Mouse (Mus musculus) frontal cortex, postnatal 36 days (tissue): Measurements from ENCODE around the gene Atmin.

ENCODE experiments used
- DNase-seq, 2 experiments: peaks; one replicate each; pipeline ENCODE4 v3.0.0; 2022; ENCODE audit warnings: low spot score in 2 of 2

Atmin gene

GRCm38 (mm10) chr8:116943161-116943554 is at the start of gene Atmin:
Atmin (plus strand) TSS chr8:116943393.
- DNase-seq, result peak; percentile 67 to 80

- DNase-seq, result no peak
Measured at GRCm38 (mm10) chr8:116893938-116894337, 49.3 kb upstream of the Atmin start.

DNA sequence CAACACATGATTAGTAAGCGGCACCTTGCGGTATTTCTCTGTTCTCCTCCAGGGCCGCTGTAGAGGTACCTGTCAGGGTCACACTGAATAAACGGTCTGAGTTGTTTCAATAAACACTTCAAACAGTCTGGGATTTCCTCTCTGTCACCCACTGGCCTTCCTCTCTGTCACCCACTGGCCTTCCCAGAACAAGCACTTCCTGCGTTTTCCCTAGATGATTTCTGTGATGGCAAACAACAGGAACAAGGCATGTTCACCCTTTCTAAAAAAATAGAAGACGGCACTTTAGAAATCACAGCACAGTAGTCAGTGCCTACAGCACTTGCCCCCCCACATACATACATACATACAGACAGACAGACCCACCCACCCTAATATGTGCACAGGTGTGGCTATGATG is 47.7 kb upstream of the Atmin start:
- no peak for DNase-seq

- no peak for DNase-seq
Measured at GRCm38 (mm10) chr8:116904736-116905135, 38.5 kb upstream of the Atmin start.

- no peak for DNase-seq
Measured at GRCm38 (mm10) chr8:116905252-116905651, 37.9 kb upstream of the Atmin start.

GRCm38 (mm10) chr8:116905836-116906235 is 37.4 kb upstream of the Atmin start:
- no peak for DNase-seq

GRCm38 (mm10) chr8:116921005-116921336 is 22.2 kb upstream of the Atmin start:
- no peak for DNase-seq

DNA sequence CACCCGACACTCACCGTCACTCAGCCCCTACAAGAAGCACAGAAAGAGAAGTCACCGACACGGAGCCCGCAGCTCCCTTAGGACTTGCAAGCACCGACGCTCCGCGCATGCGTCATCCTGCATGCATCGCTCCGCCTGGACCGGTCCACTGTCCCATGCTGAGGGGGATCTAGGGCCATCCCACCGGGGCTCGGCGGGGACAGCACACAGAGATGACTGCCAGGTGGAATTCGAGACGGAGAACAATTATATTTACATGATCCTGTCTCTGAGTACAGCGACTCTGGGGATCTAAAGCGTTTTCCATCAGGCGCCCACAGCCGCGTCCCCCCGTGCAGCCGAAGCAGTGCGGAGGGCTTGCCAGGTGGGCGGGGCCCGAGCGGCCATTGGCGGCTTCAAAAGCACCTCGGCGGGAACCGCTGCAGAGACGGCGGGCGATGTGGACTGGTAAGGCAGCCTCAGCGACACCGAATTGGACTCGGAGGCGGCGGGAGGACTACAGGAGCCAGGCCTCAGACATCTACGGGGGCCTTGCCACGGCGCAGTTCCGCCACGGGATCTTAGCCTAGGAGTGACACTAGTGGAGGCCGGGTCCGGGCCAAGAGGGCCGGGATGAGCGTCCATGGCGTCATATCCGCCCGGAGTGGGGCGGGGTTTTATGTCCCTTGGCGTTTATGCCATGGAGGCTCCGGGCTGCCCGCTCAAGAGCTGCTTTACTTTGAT is 21.7 kb upstream of the Atmin start, which contains the start of the genes Cmc2 and Cenpn:
Gene Cmc2 (minus strand): TSS at position 119 of the 723 bp plus-strand sequence.
Gene Cenpn (plus strand): TSS at position 394 of the 723 bp plus-strand sequence.
- peak; percentile 91 to 92 for DNase-seq

- no peak for DNase-seq
Measured at GRCm38 (mm10) chr8:116922060-116922757, 21.0 kb upstream of the Atmin start.

- no peak for DNase-seq
Measured at GRCm38 (mm10) chr8:116923526-116923925, 19.7 kb upstream of the Atmin start.

DNA sequence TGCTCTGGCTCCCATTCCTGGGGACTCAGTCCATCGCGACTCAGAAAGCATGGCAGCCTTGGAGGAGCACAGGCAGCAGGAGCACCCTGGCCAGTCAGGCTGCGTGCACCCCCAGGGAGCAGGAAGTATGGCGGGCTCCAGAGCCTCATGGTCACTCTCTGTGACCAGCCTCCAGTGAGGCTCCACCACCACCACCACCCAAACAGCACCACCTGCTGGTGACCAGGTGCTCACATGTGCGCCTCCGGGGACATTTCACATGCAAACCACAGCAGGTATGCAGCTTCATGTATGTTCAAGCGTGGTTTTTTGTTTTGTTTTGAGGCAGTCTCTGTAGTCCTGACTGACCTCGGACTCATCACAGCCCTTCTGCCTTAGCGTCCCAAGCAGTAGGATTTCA is 15.3 kb upstream of the Atmin start:
- DNase-seq, result no peak

- no peak for DNase-seq
Measured at GRCm38 (mm10) chr8:116928588-116928987, 14.6 kb upstream of the Atmin start.

GRCm38 (mm10) chr8:116934976-116935375 is 8.2 kb upstream of the Atmin start:
- DNase-seq, result no peak

DNA sequence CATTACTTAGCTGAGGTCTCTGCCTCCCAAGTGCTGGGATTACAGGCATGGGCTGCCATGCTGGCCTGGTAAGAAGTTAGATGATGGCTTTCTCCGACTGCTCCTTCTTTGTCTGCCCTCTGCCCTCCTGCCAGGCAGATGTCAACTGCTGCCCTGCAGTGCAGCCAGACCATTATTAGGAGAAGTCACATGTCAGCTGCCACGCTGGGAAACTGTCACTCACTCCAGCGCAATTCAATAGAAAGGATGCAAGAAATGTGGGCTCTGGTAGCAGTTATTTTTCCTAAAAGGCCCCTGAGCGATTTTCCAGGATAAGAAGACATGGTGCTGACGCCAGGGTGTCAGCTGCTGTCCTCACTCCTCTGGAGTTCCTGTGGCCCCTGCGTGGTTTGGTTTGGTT is 7.7 kb upstream of the Atmin start:
- no peak for DNase-seq

DNA sequence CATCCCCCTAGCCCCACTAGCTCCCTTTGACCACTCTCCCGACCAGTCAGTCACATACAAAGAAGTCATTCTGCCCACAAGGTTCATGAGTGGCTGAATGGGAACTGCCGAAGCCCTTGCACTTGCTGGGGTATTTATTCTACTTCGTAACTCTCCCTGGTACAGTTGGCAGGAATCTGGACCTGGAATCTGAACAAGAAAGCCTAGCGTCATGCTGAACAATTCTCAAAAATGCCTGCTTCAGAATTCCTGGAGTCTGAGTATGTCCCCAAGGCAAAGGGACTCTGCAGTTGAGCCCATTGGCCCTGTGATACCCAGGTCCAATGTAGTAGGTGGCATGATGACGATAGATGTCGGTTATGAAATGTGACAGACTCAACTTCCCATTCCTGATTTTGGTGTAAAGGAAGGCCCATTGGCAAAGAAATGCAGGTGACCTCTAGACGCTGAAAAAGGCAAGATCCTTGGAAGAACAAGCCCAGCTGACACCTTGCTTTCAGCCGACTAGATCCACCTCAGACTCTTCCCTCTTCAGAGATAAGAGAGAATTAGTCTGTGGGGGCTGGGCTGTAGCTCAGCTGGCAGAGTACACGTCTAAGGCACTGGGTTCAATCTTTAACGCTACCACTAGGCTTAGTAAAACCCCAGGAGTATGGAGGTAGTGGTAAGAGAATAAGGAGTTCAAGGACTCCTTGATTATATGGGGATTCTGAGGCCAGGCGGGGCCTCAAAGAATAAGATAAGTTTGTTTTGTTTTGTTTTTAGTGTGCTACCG is 722 bp upstream of the Atmin start:
- no peak for DNase-seq

- peak; percentile 58 to 64 for DNase-seq
Measured at GRCm38 (mm10) chr8:116943555-116944384, 577 bp downstream of the Atmin start.

- no peak for DNase-seq
Measured at GRCm38 (mm10) chr8:116944385-116944696, 1.1 kb downstream of the Atmin start.

- DNase-seq, result no peak
Measured at GRCm38 (mm10) chr8:116945169-116945910, 2.1 kb downstream of the Atmin start.

DNA sequence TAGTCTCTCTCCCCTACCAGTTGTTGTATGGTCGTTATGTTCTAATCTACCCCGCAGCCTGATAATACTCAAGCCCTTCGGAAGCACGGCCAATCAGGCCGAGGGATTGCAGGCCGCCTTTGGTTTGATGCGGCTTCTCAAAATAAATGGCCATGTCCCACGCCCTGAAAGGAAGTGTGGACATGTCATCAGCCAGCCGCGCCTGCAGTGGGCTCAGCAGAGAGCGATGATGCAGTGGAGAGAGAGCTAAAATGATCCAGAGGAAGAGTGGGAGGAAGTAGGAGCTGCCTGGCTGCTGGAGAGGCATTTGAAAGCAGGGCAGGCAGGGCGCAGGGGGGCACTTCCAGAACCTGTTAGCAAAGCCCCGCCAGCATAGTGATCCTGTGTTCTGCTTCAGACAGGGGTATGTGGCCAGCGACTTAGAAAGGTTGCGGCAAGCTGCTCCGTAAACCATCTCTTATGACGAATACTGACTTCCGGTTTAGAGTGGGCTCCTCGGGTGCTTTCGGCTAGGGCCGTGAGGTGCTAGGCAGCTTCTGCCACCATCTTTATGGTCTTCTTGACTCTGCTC is 3.2 kb downstream of the Atmin start:
- DNase-seq, result peak; percentile 63 to 69

DNA sequence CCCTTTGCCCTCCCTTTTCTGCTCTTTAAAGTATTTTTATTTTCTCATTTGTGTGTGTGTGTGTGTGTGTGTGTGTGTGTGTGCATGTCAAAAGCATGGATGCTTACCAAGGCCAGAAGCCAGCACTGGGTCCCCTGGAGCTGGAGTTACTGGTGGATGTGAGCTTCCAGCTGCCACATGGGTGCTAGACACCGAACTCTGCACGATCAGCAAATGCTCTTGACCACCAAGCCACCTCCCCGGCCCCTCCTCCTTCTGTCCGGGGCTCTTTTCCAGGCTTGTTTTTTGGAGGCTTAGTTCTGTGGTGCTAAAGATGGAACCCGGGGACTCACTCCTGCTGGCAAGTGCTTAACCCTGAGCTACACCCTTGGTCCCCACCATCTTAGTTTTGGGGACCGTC is 3.7 kb downstream of the Atmin start:
- DNase-seq, result no peak

GRCm38 (mm10) chr8:116947589-116947988 is 4.4 kb downstream of the Atmin start:
- DNase-seq, result no peak
